Mouse (Mus musculus) CD4-positive, CD25-positive, alpha-beta regulatory T cell, adult 4 months (primary cell): ENCODE data around the gene Gm16181. TPM values are rescaled to one million over a fixed set of nuclear protein-coding genes. Genes with fewer than 3 reads are reported as not detected.

ENCODE experiments used
- polyA plus RNA-seq, 2 experiments: library from polyadenylated mRNA; unstranded; fragments of 100-300 nt; shearing (Covaris generic); gene quantifications; one replicate each; pipeline ENCODE4 v1.2.1; 2017

Gene Gm16181
- polyA plus RNA-seq, 2 experiments from 2014 or later: 0.79 to 1.4 TPM

Other genes starting within 250 kb of the Gm16181 start
- 1 to 10 TPM in 1 of 2 experiments, not detected in 1; 1.1 TPM for gene Hspa1a, start 248.7 kb upstream of the Gm16181 start, polyA plus RNA-seq
- 1 to 10 TPM in 1 of 2 experiments, under 1 TPM in 1; 0.17 to 1.3 TPM for gene Hspa1l, start 248.1 kb upstream of the Gm16181 start, polyA plus RNA-seq
- 10 to 100 TPM; 51.4 to 54.8 TPM for gene Lsm2, start 239.0 kb upstream of the Gm16181 start, polyA plus RNA-seq
- gene Vars, start 219.8 kb upstream of the Gm16181 start, polyA plus RNA-seq: 10 to 100 TPM; 28.4 to 31.6 TPM
- gene Vwa7, start 204.3 kb upstream of the Gm16181 start, polyA plus RNA-seq: under 1 TPM; 0.12 to 0.14 TPM
- 1 to 10 TPM; 2.7 to 2.8 TPM for gene Sapcd1, start 192.8 kb upstream of the Gm16181 start, polyA plus RNA-seq
- gene Msh5, start 174.1 kb upstream of the Gm16181 start, polyA plus RNA-seq: 1 to 10 TPM; 1.8 to 2.5 TPM
- gene Clic1, start 170.9 kb upstream of the Gm16181 start, polyA plus RNA-seq: 100 to 1,000 TPM; 490 to 619 TPM
- gene Ddah2, start 161.8 kb upstream of the Gm16181 start, polyA plus RNA-seq: 1 to 10 TPM; 1.1 to 6.3 TPM
- gene Ly6g6c, start 155.4 kb upstream of the Gm16181 start, polyA plus RNA-seq: not detected
- gene Mpig6b, start 154.7 kb upstream of the Gm16181 start, polyA plus RNA-seq: not detected
- gene Ly6g6e, start 143.9 kb upstream of the Gm16181 start, polyA plus RNA-seq: not detected
- gene Ly6g6d, start 142.8 kb upstream of the Gm16181 start, polyA plus RNA-seq: not detected
- gene Ly6g6f, start 135.2 kb upstream of the Gm16181 start, polyA plus RNA-seq: not detected
- 10 to 100 TPM; 23.5 to 27.2 TPM for gene Abhd16a, start 131.6 kb upstream of the Gm16181 start, polyA plus RNA-seq
- not detected for gene Ly6g5c, start 112.6 kb upstream of the Gm16181 start, polyA plus RNA-seq
- 1 to 10 TPM; 2.5 to 2.8 TPM for gene Ly6g5b, start 105.4 kb upstream of the Gm16181 start, polyA plus RNA-seq
- 10 to 100 TPM; 80.4 to 86.0 TPM for gene Gpank1, start 99.4 kb upstream of the Gm16181 start, polyA plus RNA-seq
- gene Csnk2b, start 98.8 kb upstream of the Gm16181 start, polyA plus RNA-seq: 100 to 1,000 TPM; 243 to 284 TPM
- 10 to 100 TPM; 24.2 to 33.4 TPM for gene D17H6S53E, start 94.5 kb upstream of the Gm16181 start, polyA plus RNA-seq
- under 1 TPM in 1 of 2 experiments, not detected in 1; 0.32 TPM for gene Apom, start 88.8 kb upstream of the Gm16181 start, polyA plus RNA-seq
- gene Bag6, start 85.7 kb upstream of the Gm16181 start, polyA plus RNA-seq: 10 to 100 TPM; 16.9 to 31.5 TPM
- 10 to 100 TPM; 43.0 to 75.1 TPM for gene Prrc2a, start 55.9 kb upstream of the Gm16181 start, polyA plus RNA-seq
- 1 to 10 TPM; 1.8 to 3.7 TPM for gene Aif1, start 44.8 kb upstream of the Gm16181 start, polyA plus RNA-seq
- 10 to 100 TPM in 1 of 2 experiments, 1 to 10 TPM in 1; 7.3 to 10.0 TPM for gene Lst1, start 32.4 kb upstream of the Gm16181 start, polyA plus RNA-seq
- 100 to 1,000 TPM; 154 to 344 TPM for gene Ltb, start 26.4 kb upstream of the Gm16181 start, polyA plus RNA-seq
- 10 to 100 TPM; 15.3 to 23.5 TPM for gene Tnf, start 18.8 kb upstream of the Gm16181 start, polyA plus RNA-seq
- gene Lta, start 15.5 kb upstream of the Gm16181 start, polyA plus RNA-seq: 10 to 100 TPM; 82.7 to 99.0 TPM
- 1 to 10 TPM; 6.3 to 8.2 TPM for gene Atp6v1g2, start 12.8 kb downstream of the Gm16181 start, polyA plus RNA-seq
- 1 to 10 TPM; 2.0 to 2.2 TPM for gene Nfkbil1, start 15.0 kb downstream of the Gm16181 start, polyA plus RNA-seq
- 100 to 1,000 TPM; 255 to 357 TPM for gene Ddx39b, start 20.9 kb downstream of the Gm16181 start, polyA plus RNA-seq
- gene H2-D1, start 41.9 kb downstream of the Gm16181 start, polyA plus RNA-seq: 1,000 to 10,000 TPM; 4,417 to 6,162 TPM
- under 1 TPM in 1 of 2 experiments, not detected in 1; 0.13 TPM for gene H2-Q1, start 99.6 kb downstream of the Gm16181 start, polyA plus RNA-seq
- gene H2-Q2, start 121.4 kb downstream of the Gm16181 start, polyA plus RNA-seq: 10 to 100 TPM in 1 of 2 experiments, 1 to 10 TPM in 1; 9.8 to 10.8 TPM
- gene H2-Q4, start 158.8 kb downstream of the Gm16181 start, polyA plus RNA-seq: 10 to 100 TPM; 14.0 to 16.4 TPM
- gene H2-Q6, start 204.0 kb downstream of the Gm16181 start, polyA plus RNA-seq: 100 to 1,000 TPM; 488 to 605 TPM
- gene H2-Q7, start 218.3 kb downstream of the Gm16181 start, polyA plus RNA-seq: 1,000 to 10,000 TPM; 1,046 to 1,058 TPM
- 10 to 100 TPM; 15.0 to 23.6 TPM for gene H2-Q10, start 249.3 kb downstream of the Gm16181 start, polyA plus RNA-seq